Comparison of ENCODE assay signal across 9 mouse cellular contexts in genomic region chr1:177684901-177685300, GRCm38 (mm10). TPM values are rescaled to one million over a fixed set of nuclear protein-coding genes. Genes with fewer than 3 reads are reported as not detected.
DNase-seq lines count a peak whose midpoint lies in the region; ATAC-seq and TF ChIP-seq lines count a peak whose summit lies in the region.
"Had no signal": no experiment of that assay in that cellular context is flagged by ENCODE, and none has a peak within 500 bp of the region (broad histone marks: within the 10 kb centered on the region; RNA-seq: fewer than 3 reads in every experiment).

No protein-coding gene starts in this region.

- H3K4me1 ChIP-seq in thymus, adult 2 months (replicated peaks; ENCODE audit: control insufficient read depth, insufficient read depth, low read length) = 0 out of 2 replicates have a peak, but pooled peaks cover 2% of the 10 kb centered on the region
- H3K4me1 ChIP-seq in intestine, embryonic 15.5 days (replicated peaks) = no peaks in the 10 kb centered on the region
- peaks cover 7% of the 10 kb centered on the region; the same call in 1 of the 2 replicates for H3K4me1 ChIP-seq in neural tube, embryonic 14.5 days (ENCODE audit: control insufficient read depth, insufficient read depth, low read length)

- no peak for TF ChIP-seq CTCF in thymus, adult 2 months (IDR thresholded peaks at IDR 0.05; ENCODE audit: borderline replicate concordance, control insufficient read depth, extremely low read depth, insufficient read depth, low read length, poor library complexity)

- no peaks in the 10 kb centered on the region for H3K9me3 ChIP-seq in intestine, embryonic 15.5 days
- H3K9me3 ChIP-seq in neural tube, embryonic 14.5 days (ENCODE audit: control insufficient read depth, low read length) = no peaks in the 10 kb centered on the region

- no peak overlapping the region for H3K9ac ChIP-seq in intestine, embryonic 15.5 days
- no peak overlapping the region for H3K9ac ChIP-seq in neural tube, embryonic 14.5 days (replicated peaks; ENCODE audit: low read depth, low read length)

- DNase-seq in heart, adult 18-20 months = peak; percentile 40 to 62
- no peak for DNase-seq in heart, adult 11 months
- peak; percentile 35 for DNase-seq in thymus, adult 2 months
- no peak for DNase-seq in thymus, adult 18-20 months
- no peak for DNase-seq in gastrocnemius, postnatal 10 days

- H3K27ac ChIP-seq in thymus, adult 2 months (ENCODE audit: control insufficient read depth, insufficient read depth, low read length) = no peak overlapping the region
- no peak overlapping the region for H3K27ac ChIP-seq in intestine, embryonic 15.5 days
- H3K27ac ChIP-seq in neural tube, embryonic 14.5 days (ENCODE audit: low read depth, low read length) = no peak overlapping the region

- H3K36me3 ChIP-seq in thymus, adult 2 months (ENCODE audit: control insufficient read depth, insufficient read depth, low read length) = no peaks in the 10 kb centered on the region
- H3K36me3 ChIP-seq in intestine, embryonic 15.5 days = no peaks in the 10 kb centered on the region
- no peaks in the 10 kb centered on the region for H3K36me3 ChIP-seq in neural tube, embryonic 14.5 days (ENCODE audit: control insufficient read depth, insufficient read depth, low read length)

- H3K4me3 ChIP-seq in thymus, adult 2 months (ENCODE audit: control insufficient read depth, insufficient read depth, low read length) = no peak overlapping the region
- no peak overlapping the region for H3K4me3 ChIP-seq in intestine, embryonic 15.5 days (replicated peaks)
- no peak overlapping the region for H3K4me3 ChIP-seq in neural tube, embryonic 14.5 days (ENCODE audit: low read depth, low read length)

- WGBS in thymus, adult 2 months = 9% methylated on average over 3 of the region's 3 CpGs
- 11% methylated on average over 3 of the region's 3 CpGs for WGBS in intestine, embryonic 15.5 days
- WGBS in neural tube, embryonic 14.5 days = 15% methylated on average over 3 of the region's 3 CpGs

- TF ChIP-seq POLR2A in thymus, adult 2 months (IDR thresholded peaks at IDR 0.05; ENCODE audit: control insufficient read depth, extremely low read depth, insufficient read depth, low read length, poor library complexity) = no peak

- ATAC-seq in common myeloid progenitor, adult 5-6 weeks (replicated peaks; ENCODE audit: low read depth, poor library complexity, severe bottlenecking) = peak; percentile 72
- 0 out of 2 replicates have a peak, but pooled peaks have one; percentile 58 for ATAC-seq in intestine, embryonic 15.5 days
- peak; percentile 62; the same call in 1 of the 2 replicates for ATAC-seq in neural tube, embryonic 14.5 days (ENCODE audit: low read depth)

- no peaks in the 10 kb centered on the region for H3K27me3 ChIP-seq in thymus, adult 2 months (ENCODE audit: control insufficient read depth, insufficient read depth, low read length)
- H3K27me3 ChIP-seq in intestine, embryonic 15.5 days (replicated peaks) = no peaks in the 10 kb centered on the region
- no peaks in the 10 kb centered on the region for H3K27me3 ChIP-seq in neural tube, embryonic 14.5 days (ENCODE audit: control insufficient read depth, insufficient read depth, low read length)

- H3K4me2 ChIP-seq in intestine, embryonic 15.5 days (replicated peaks) = no peak overlapping the region
- no peak overlapping the region for H3K4me2 ChIP-seq in neural tube, embryonic 14.5 days (ENCODE audit: low read depth, low read length)

RNA-seq across cellular contexts. Expression of gene 1700016C15Rik, which starts 44.7 kb away (rescaled TPM):
- total RNA-seq in heart, adult 18-20 months (2021) = not detected
- not detected in 2 replicates for polyA plus RNA-seq in thymus, adult 2 months (2012; rRNA removed)
- not detected in 2 replicates for total RNA-seq in common myeloid progenitor, adult 5-6 weeks (2017)
- polyA plus RNA-seq in intestine, embryonic 15.5 days (2015; fragmentation: Nextera tagmentation; extraction: Ambion mirVana) = 0.19 TPM in 1 of 2 replicates, not detected in the other
- polyA plus RNA-seq in neural tube, embryonic 14.5 days (2014; fragmentation: Nextera tagmentation; extraction: Ambion mirVana) = not detected in 2 replicates
- total RNA-seq in gastrocnemius, postnatal 10 days (2021) = under 1 TPM in 1 of 2 experiments, not detected in 1; 0.61 TPM
- polyA plus RNA-seq: heart, embryonic 16.5 days had no signal

Comparison
In these comparisons a context has a peak if more than half of its experiments do, and no peak if none do; other contexts are left out.
1. DNase-seq: peak in heart, adult 18-20 months (2 of 2) and thymus, adult 2 months (single experiment); none in heart, adult 11 months (single experiment), thymus, adult 18-20 months (0 of 2) and gastrocnemius, postnatal 10 days (single experiment).
2. Peak in every context shown above with its lines, with median percentiles within 50 percentile points of each other: ATAC-seq.